Mouse (Mus musculus) mesoderm, embryonic 11.5 days (tissue): Measurements from ENCODE around the gene Fam240b.
A peak's percentile ranks its signal among the peaks of the same experiment; 100 is the strongest.
"Not testable (repeated sequence)": the region's sequence is repeated elsewhere in the genome, so short reads cannot be mapped to it uniquely, and the experiment has no call there.

ENCODE experiments used
- DNase-seq: peaks from one replicate; pipeline ENCODE4 v3.0.0-alpha.2; 2012; ENCODE audit warnings: low read depth, low spot score

Gene Fam240b

DNA sequence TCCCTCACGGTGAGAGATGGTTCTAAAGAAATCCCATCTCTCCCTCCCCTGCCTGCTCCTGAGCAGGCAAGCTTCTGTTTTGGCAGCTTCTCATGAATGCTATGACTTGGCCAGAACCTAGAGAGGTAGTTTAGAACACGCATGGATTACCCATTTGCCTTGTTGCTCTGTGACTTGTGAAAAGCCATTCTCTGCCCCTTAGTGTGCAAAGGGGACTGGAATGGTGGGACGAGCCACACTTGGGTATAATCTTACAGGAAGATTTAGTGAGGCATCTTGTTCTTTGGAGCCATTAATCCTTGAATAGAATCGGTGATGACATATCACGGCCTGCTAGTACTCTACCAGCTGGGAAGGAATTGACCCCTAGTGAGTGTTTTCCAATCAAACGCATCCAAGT, at the start of gene Fam240b:
Fam240b (minus strand) TSS at position 101 of the 400 bp plus-strand sequence.
- peak; percentile 6 for DNase-seq

DNA sequence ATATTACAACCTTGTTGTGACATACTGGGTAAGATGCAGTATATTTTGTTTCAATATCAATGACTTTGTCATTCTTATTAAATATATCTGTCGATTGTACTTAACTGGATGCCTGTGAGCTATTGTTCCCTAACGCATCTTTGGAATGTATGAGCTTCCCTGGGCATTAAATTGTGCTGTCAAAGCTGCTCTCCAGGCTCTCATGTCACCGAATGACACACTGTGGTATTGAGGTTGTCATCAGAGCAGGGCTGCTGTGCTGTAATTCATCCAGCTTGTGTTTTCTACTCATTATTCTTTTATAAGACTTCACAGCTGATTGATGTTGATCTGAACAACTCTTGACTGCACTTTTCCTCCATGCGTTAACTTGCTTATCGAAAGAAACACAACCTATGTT, 32.5 kb upstream of the Fam240b start:
- DNase-seq, result no peak

DNA sequence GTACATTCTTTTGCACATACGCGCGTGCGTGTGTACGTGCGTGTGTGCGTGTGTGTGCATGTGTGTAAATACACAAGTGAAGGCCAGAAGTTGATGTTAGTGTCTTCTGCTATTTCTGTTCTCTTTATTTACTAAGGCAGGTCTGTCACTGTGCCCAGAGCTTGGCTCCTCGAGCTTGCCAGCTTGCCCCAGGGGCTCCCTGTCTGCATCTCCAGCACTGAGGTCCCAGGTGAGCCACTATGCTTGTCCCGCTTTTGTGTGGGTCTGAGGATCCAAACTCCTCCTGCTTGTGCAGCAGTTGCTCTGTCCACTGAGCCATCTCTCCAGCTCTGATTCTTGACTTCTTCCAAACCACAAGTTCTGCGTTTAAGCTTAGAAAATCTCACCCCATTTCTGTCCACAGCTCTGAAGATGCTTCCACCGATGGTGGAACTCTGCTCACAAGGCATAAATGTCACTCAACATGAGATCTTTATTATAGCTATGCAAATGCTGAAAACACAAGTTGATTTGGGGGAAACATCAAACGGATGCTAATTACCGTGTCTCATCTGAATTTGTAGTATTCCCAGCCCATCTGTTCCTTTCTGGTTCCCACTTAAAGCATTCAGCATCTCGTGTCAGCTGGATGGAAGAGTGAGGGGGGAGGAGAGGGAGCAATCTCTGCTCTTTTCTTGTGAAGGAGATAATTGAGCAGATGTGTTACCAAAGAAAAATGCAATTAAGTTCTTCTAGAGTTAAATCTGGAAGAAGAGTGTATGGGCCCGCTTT, 29.1 kb upstream of the Fam240b start:
- DNase-seq, result peak; percentile 10

DNA sequence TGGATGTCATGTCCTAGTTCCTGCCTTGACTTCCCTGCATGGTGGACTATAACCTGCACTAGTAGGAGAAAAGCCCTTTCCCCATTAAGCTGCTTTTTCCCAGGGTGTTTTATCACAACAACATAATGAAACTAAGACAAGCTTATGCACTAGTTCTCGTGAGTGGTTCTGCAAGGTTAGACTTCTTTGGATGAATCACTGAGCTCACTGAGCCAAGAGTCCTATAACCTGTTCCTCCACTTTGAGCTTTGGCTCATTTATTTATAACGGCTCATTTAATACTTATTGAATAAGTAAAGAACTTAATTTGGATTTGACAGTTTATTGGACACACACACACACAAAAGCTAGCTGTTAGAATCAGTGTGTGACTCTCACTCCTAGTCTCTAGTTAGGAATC, 16.7 kb upstream of the Fam240b start:
- DNase-seq, result no peak

DNA sequence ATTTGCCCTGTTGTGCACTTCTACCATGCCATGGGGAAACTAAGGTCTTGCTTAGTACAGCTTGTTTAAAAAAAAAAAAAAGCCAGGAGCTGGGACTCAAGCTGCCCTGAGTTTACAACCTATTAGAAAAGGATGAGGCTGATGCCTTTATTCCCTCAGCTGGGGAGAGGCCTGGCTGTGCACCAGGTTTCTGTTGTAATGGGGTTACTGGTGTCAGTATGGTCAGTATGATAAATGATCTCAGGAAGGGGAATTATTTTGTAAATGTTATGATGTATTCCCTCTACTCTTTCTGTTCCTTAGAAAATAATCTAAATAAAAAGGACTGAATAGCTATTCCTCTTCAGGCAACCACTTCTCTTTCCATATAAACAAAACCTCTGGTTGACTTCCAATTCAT, 14.0 kb upstream of the Fam240b start:
- DNase-seq, result no peak

DNA sequence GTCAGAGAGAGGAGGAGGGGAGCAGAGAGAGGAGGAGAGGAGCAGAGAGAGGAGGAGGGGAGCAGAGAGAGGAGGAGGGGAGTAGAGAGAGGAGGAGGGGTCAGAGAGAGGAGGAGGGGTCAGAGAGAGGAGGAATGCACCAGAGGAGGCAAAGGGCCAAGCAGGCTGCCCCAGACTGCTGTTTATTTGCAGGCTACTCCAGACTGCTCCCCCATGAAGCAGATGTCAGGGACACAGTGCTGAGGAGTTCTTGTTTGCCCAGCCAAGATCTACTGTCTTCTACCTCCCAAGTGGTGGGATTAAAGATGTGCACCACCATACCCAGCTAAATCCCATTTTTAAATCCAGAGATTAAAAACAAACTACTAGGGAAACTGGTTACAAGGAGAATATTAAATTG, 9.8 kb upstream of the Fam240b start:
- no peak for DNase-seq

DNA sequence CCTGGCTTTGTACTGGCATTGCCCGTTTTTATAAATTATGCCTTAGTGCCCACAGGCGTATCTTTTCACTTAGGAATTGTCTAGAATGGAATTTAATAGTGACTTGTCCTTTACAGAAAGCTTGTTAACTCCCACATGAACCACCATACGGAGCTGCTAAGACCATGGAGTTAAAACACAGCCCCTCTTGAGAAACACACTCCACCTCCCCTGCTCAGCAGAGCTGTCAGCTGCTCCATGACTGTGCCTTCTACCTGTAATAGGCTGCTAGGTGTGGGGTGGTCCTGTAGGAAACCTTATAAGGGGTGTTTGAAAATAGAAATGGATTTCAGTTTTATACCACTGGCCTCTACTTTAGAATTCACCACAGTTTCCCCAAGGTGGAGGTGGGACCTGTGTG, 5.2 kb upstream of the Fam240b start:
- no peak for DNase-seq

DNA sequence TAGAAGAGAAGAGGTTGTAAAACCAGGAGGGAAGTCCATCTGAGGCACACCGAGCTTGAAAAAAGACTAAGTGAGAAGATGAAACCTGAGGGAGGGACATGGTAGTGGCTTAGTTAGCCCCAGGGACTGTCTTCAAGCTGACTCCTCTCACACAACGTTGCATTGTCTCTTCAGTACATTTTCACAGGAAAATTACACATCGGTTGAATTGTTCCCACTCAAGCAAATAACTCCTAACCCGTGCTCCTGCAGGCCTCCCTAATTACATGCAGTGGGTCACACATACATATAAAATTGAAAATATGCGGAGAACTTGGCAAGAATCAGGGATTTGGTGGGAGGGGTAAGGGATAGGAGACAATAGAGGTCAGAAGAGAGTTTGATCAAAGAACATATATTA, 4.0 kb downstream of the Fam240b start:
- no peak for DNase-seq

DNA sequence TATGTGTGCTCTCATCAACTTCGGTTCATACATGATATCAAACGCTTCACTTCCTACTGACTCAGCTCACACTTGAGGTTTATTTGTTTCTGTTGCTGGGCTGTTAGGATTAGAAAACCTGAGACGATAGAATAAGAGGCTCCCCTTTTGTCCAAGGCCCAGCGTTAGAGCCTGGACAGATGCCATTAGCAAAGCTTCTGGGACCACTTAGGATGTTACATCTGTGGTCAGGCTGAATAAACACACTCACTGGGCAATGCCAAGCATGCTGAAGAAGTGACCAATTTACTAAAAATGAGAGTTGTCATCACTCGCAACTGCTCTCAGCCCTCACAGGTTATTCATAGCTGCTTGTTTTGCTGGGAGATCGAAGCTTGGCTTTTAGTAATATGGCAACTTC, 7.7 kb downstream of the Fam240b start:
- DNase-seq, result peak; percentile 21

DNA sequence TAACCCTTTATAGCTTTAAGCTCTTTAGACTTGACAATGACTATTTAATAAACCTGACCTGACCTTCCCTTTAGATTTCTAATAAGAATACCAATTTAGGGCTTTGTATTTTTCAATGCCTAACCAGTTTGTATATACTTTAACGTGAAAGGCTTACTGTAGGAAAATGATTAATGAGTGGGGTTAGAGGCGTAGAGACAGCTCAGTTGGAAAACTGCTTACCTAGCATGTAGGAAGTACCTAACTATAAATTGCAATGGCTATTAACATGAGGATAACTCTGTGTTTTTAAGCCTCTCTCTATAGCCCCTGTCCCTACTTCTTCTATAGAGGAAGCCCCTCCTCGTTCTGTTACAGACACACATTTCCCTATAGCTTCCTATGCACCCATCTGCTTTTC, 17.6 kb downstream of the Fam240b start:
- no peak for DNase-seq

DNA sequence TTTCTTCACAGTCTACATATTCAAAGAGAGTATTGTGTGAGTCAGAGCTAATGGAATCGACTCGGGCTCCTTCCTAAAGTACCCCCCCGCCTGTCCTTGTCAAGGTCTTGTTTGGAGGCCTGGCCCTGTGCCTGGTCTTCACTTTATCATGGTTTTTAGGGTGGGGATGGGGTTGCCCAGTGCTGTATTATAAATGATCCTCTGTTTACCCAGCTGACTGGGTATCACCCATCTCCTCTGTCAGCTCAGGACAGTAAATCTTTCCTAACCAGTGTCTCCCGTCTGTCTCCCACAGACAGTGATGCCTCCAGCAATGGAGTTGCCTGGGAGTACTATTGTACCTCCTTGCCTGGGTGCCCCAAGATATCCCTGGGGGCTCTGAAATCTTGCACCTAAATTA, 19.6 kb downstream of the Fam240b start:
- no peak for DNase-seq

DNA sequence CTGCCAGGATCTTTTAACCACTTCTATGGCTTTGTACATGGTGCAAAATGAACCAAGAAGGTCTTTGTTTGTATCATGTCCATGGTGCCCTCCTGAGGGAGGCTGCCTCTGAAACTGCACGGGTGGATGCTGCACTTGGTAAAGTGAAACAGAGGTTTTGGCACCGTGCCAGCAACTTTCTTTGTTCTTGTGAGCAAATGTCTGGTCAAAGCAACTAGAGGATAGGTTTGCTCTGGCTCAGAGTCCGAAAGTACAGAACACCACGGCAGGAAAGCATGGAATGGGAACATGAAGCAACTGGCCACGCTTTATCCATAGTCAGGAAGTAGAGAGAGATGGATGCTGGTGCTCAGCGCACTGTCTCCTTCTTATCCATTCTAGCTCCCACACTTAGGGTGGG, 29.7 kb downstream of the Fam240b start:
- DNase-seq, result no peak

DNA sequence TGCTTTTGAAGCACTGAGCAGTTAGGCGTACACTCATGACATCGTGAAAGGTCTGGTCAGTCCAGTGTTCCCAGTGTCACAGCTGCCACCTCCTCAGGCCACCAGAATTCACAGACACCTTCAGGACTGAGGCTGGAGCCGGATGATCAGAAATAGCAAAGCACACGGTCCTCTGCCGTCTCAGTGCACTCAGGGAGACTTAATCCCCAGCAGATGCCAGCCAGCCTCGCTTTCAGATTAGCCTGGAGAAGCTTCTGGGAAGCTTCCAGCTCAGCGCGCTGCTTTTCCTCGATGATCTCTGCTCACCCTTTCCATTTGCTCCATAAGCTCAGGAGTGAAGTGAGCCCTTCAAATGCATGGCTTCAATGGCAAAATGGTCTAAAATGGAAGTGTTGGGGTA, 32.4 kb downstream of the Fam240b start:
- no peak for DNase-seq

DNA sequence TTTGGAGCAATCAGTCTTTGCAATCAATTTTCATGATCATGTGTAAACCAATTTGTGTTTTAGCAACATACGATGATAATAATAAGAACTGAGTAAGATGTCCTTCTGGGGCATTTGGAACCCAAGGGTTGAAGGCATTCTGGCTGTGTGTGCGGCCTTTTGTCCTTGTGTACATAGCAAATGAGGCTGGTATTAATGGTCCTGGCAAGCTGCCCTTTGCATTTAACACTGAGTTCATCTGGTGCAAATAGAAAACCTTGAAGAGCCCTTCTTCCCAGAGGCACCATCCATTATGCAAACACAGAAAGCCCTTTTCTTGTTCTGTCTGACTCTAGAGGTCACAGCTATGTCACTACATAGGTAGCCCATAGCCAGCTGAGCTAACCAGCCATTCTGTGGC, 35.0 kb downstream of the Fam240b start:
- DNase-seq, result no peak

DNA sequence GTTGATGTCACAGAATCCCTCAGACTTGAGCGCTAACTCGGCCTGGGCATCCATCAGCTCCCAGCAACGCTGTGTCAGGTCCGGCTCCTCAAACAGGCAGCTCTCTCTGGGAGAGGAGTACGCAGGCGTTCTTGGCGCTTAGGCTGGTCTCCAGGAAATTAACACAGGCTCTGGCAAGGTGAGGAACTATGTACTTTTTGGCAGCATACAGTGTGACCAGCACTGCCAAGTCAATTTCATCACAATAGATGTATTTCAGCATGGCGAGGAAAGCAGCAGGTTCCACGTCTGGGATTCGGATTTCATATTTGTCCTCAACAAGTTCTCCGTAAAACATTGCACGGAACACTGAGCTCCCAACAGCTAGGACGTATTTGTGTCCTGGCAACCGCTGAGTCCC, 39.4 kb downstream of the Fam240b start:
- no peak for DNase-seq

DNA sequence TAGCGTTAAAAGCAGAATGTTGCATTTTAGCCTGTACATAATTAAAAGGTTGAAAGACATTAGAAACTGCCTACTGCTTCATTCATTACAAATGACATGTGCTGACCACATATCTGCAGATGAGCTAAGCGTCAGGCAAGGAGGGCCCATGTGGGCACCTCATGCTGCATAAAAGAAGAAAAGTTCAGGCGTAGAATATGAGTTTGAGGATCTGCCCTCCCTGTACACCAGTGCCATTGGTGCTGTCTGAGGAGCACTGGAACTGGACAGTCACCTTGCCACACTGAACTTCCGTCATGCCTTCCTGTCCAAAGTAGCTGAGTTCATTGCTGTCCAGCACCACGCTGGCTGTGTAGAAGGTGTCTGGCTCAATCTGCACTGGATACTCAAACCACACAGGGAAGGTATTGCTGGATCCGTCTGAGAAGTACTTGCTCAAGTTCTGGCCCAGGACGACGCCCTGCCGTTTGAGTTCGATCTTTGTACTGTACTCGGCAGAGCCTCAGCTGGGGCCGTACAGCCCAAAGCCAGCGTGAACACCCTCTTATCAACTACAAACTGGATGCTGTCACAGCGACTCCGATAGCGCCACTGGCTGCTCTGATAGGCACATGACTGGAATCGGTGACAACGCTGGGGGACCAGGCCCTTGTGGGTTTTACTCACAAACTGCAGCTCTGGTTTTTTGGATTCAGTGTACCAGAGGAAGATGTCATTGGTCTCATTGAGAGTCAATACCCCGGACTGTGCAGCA, 40.2 kb downstream of the Fam240b start:
- DNase-seq, result not testable (repeated sequence)

DNA sequence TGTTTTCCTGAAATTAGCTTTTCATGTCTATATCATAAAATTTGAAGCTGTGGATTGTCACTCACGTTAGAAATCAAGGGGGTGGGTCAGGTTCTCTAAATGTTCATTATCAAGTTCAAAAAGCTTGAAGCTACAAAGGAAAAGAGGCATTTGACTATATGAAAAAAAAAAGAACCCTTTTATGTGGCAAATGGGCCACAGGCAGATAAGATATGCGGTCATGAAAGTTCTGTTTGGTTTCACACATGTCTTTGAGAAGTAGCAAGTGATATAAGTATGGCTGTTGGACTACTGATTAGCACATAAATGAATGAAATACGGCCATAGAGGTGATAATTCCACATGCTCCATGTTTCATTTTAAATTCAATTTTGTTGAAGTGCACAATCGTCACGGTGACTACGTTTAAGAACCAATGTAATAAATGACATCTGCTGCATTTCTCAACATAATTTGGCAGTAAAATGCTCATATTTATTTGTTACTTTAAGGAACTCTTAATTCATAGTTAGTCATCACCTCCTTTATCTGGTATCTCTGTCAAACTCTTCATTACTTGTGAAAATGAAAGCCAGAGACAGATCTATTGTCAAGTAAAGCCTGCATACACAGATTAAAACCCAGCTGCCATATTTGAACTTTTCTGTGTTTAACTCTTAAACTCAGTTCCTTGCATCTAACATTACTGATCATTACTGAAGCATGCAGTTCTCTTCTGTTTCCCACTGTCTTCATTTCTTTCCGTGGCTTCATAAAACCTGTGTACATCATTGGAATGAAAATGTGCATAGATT, 47.4 kb downstream of the Fam240b start:
- DNase-seq, result no peak

DNA sequence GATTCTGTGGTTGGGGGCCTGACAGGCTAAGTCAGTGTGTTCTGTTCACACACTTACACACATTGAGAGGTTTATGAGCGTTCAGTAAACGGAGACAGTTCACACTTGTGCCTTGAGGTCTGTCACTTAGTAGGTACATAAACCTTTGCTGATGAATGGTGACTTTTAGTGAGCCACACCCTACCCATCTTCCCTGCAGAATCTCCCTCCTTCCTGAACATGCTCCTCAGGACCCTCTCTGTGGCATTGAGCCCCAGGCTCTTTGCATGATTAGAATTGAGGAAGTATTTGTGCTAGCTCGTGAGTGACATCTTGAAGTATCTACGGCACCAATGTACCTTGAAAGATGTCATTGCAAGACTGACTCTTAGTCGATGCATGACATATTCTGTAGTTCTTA, 48.9 kb downstream of the Fam240b start:
- DNase-seq, result no peak

DNA sequence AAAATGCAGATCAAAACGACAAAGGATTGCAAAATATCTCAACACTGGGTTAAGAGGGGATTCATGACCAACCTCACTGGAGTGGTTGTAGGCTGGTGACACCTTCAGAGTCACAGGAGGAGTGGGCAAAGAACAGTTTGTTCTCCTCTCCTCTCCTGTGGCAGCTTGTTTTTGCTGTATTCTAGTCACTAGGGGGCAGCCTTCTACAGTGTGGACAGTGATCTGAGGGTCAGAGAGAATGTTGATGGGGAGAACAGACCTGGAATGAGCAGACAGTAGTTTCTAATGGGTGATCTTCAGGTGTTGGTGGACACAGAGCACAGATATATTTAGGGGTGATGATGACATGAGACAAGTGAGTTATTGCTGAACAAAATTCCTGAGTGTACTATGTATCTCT, 49.6 kb downstream of the Fam240b start:
- DNase-seq, result peak; percentile 63

DNA sequence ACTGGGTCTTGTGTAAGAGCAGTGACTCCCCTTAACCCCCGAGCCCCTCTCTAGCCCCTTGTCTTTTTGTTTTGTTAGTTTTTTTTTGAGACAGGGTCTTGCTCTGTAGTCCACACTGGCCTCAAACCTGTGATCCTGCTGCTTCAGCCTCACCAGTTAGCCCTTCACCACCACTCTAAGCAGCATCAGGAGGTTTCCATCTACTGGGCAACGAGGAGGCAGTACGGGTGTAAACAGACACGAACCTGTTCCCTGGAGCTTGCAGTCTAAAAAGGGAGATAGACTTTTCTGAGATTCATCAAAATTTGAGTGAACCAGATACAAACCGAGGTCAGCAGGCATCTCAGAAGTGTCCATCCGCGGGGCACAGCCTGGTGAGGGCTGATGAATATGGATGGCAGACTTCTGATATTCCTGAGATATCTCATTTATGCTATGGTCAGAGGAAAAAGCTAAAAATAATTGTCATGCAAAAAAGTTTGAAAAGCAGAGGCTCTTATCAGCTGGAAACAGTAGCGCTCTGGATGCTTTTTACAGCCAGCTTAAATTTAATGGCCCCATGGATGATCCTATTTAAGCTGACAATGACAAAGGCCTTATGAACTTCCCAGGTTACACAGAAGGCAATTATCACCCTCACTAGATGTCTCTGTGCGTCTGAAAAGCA, 52.2 kb downstream of the Fam240b start:
- DNase-seq, result no peak

DNA sequence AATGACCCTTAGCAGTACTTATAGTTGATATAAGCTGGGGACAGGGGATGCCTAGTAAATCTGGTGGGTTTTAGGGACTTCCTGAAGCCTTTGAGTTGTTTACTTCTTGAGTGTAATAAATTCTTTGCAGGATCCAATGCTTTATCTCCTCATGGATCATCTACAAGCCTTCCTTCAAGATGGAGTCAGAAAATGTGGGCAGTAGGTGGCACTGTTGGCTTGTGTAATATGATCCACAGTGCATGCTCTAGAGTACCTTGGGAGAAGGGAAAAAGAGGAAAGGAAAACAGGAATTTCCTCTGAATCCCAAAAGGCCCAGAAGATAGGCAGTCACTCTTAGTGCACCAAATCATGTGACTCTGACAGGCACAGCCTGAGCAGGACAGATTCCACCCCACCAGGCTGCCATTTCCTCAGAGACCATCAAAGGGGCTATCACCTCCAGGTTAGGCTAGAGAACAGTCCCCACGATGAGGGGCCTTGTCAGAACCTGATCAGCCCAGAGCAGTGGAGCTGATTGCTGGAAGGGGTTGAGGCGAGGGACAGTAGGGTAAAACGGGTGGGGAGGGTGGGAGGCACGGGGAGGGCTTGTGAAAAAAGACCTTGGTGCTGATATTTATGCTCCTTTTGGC, 54.2 kb downstream of the Fam240b start:
- no peak for DNase-seq
